Mouse (Mus musculus) lung, postnatal 36 days (tissue): ENCODE data around the gene Olfr1392.

Experiments
- DNase-seq: peaks from one replicate; pipeline ENCODE4 v3.0.0; 2022; ENCODE audit warnings: mixed read lengths

Gene Olfr1392

GRCm38 (mm10) chr11:49329686-49330085 lies 44.6 kb downstream of the Olfr1392 start:
- no peak for DNase-seq

GRCm38 (mm10) chr11:49334888-49335287 lies 49.8 kb downstream of the Olfr1392 start, which contains the start of gene Olfr1390:
Gene Olfr1390 (plus strand): TSS chr11:49335188.
- no peak for DNase-seq

GRCm38 (mm10) chr11:49337150-49337832 lies 52.2 kb downstream of the Olfr1392 start:
- no peak for DNase-seq
